Mouse (Mus musculus) MEL (cell line): ENCODE results near the gene Raly. TPM values are rescaled to one million over a fixed set of nuclear protein-coding genes. Genes with fewer than 3 reads are reported as not detected.

Experiments used
- DNase-seq: peaks from one replicate; pipeline ENCODE4 v3.0.0; 2011; ENCODE audit warnings: low read depth, low spot score
- H3K27ac ChIP-seq: 2 replicates; pipeline ENCODE4 v1.5.1; 2012; ENCODE audit warnings: low read depth, mild to moderate bottlenecking, control low read depth, low read length, moderate library complexity; ENCODE audit not compliant: control insufficient read depth
- H3K27me3 ChIP-seq, 2 experiments: fragments of 150-350 bp in 1 of 2; sonication (generic) in 1 of 2; 2 replicates each; pipeline ENCODE4 v1.6.1; 2012; ENCODE audit warnings: low read length in 2 of 2, mild to moderate bottlenecking in 2 of 2, improper control_type of control experiment in 1 of 2, moderate library complexity in 1 of 2; ENCODE audit not compliant: insufficient read depth in 2 of 2, control insufficient read depth in 1 of 2
- H3K36me3 ChIP-seq, 2 experiments: 2 replicates each; pipeline ENCODE4 v1.6.1; 2012 to 2014; ENCODE audit warnings: low read length in 2 of 2, improper control_type of control experiment in 1 of 2, inconsistent platforms in 1 of 2, mild to moderate bottlenecking in 1 of 2; ENCODE audit not compliant: insufficient read depth in 2 of 2, control insufficient read depth in 1 of 2
- H3K4me1 ChIP-seq, 2 experiments: fragments of 150-350 bp in 1 of 2; sonication (generic) in 1 of 2; 2 replicates each; pipeline ENCODE4 v1.6.1; 2012; ENCODE audit warnings: low read length in 2 of 2, improper control_type of control experiment in 1 of 2, mild to moderate bottlenecking in 1 of 2; ENCODE audit not compliant: insufficient read depth in 2 of 2, control insufficient read depth in 1 of 2
- H3K4me3 ChIP-seq, 2 experiments: fragments of 150-350 bp in 1 of 2; sonication (generic) in 1 of 2; 2 replicates each; pipeline ENCODE4 v1.5.1; 2012; ENCODE audit warnings: low read depth in 2 of 2, low read length in 2 of 2, mild to moderate bottlenecking in 2 of 2, moderate library complexity in 2 of 2, control low read depth in 1 of 2, improper control_type of control experiment in 1 of 2; ENCODE audit not compliant: control insufficient read depth in 1 of 2, insufficient read depth in 1 of 2
- H3K79me2 ChIP-seq: 2 replicates; pipeline ENCODE4 v1.6.1; 2012; ENCODE audit warnings: mild to moderate bottlenecking, low read length, moderate library complexity; ENCODE audit not compliant: control insufficient read depth, poor library complexity, insufficient read depth
- H3K9ac ChIP-seq: 2 replicates; pipeline ENCODE4 v1.6.1; 2012; ENCODE audit warnings: low read depth, mild to moderate bottlenecking, control low read depth, low read length, moderate library complexity; ENCODE audit not compliant: control insufficient read depth, poor library complexity, severe bottlenecking
- H3K9me3 ChIP-seq: fragments of 150-350 bp; sonication (generic); replicated peaks from 2 replicates; pipeline ENCODE4 v1.6.1; 2012; ENCODE audit warnings: mild to moderate bottlenecking, low read length, improper control_type of control experiment, moderate library complexity; ENCODE audit not compliant: insufficient read depth
- BHLHE40 ChIP-seq: IDR thresholded peaks from 2 replicates; pipeline ENCODE4 v1.6.1; 2012; ENCODE audit warnings: low read depth, mild to moderate bottlenecking, inconsistent platforms, low read length, improper control_type of control experiment, borderline replicate concordance
- CHD2 ChIP-seq: IDR thresholded peaks from 2 replicates; pipeline ENCODE4 v1.6.1; 2011; ENCODE audit warnings: low read length, improper control_type of control experiment
- E2F4 ChIP-seq: IDR thresholded peaks from 2 replicates; pipeline ENCODE4 v1.6.1; 2011; ENCODE audit warnings: low read depth, low read length, improper control_type of control experiment, borderline replicate concordance
- ELF1 ChIP-seq: IDR thresholded peaks from 2 replicates; pipeline ENCODE4 v1.6.1; 2014; ENCODE audit warnings: low read depth, mild to moderate bottlenecking, inconsistent platforms, low read length, improper control_type of control experiment, moderate library complexity
- EP300 ChIP-seq, 2 experiments: IDR thresholded peaks; 2 replicates each; pipeline ENCODE4 v1.6.1; 2011; ENCODE audit warnings: improper control_type of control experiment in 2 of 2, low read length in 2 of 2, low read depth in 1 of 2, mild to moderate bottlenecking in 1 of 2
- GABPA ChIP-seq: IDR thresholded peaks from 2 replicates; pipeline ENCODE4 v1.6.1; 2012; ENCODE audit warnings: low read depth, mild to moderate bottlenecking, inconsistent platforms, low read length, improper control_type of control experiment, moderate library complexity
- GATA1 ChIP-seq: IDR thresholded peaks from 2 replicates; pipeline ENCODE4 v1.6.1; 2011; ENCODE audit warnings: low read depth, low read length, improper control_type of control experiment
- JUND ChIP-seq: IDR thresholded peaks from 2 replicates; pipeline ENCODE4 v1.6.1; 2011; ENCODE audit warnings: low read depth, mild to moderate bottlenecking, improper control_type of control experiment, low read length
- KAT2A ChIP-seq: conservative IDR thresholded peaks from 2 replicates; pipeline ENCODE4 v1.6.1; 2012; ENCODE audit warnings: low read depth, low read length, improper control_type of control experiment, inconsistent platforms
- MAFK ChIP-seq: IDR thresholded peaks from 2 replicates; pipeline ENCODE4 v1.6.1; 2011; ENCODE audit warnings: low read depth, mild to moderate bottlenecking, low read length, improper control_type of control experiment, borderline replicate concordance
- MAX ChIP-seq: IDR thresholded peaks from 2 replicates; pipeline ENCODE4 v1.6.1; 2011; ENCODE audit warnings: low read length, improper control_type of control experiment
- MEF2A ChIP-seq: IDR thresholded peaks from 2 replicates; pipeline ENCODE4 v1.6.1; 2014; ENCODE audit warnings: low read depth, mild to moderate bottlenecking, inconsistent platforms, low read length, improper control_type of control experiment; ENCODE audit not compliant: poor library complexity, insufficient replicate concordance, severe bottlenecking; ENCODE audit errors: extremely low read depth
- MYC ChIP-seq: IDR thresholded peaks from 2 replicates; pipeline ENCODE4 v1.6.1; 2011; ENCODE audit warnings: low read depth, mild to moderate bottlenecking, low read length, improper control_type of control experiment, moderate library complexity
- NELFE ChIP-seq: IDR thresholded peaks from 2 replicates; pipeline ENCODE4 v1.6.1; 2011; ENCODE audit warnings: low read depth, low read length, improper control_type of control experiment
- NRF1 ChIP-seq: IDR thresholded peaks from 2 replicates; pipeline ENCODE4 v1.6.1; 2014; ENCODE audit warnings: low read depth, mild to moderate bottlenecking, inconsistent platforms, low read length, improper control_type of control experiment, moderate library complexity; ENCODE audit not compliant: poor library complexity, insufficient read depth, severe bottlenecking
- POLR2AphosphoS5 ChIP-seq: IDR thresholded peaks from 2 replicates; pipeline ENCODE4 v1.6.1; 2012; ENCODE audit warnings: low read depth, borderline replicate concordance, mild to moderate bottlenecking, inconsistent platforms, low read length, moderate library complexity, mixed read lengths
- RCOR1 ChIP-seq: IDR thresholded peaks from 2 replicates; pipeline ENCODE4 v1.6.1; 2012; ENCODE audit warnings: low read depth, mild to moderate bottlenecking, inconsistent platforms, low read length, improper control_type of control experiment
- SMC3 ChIP-seq: IDR thresholded peaks from 2 replicates; pipeline ENCODE4 v1.6.1; 2011; ENCODE audit warnings: low read depth, low read length, improper control_type of control experiment
- TBP ChIP-seq: IDR thresholded peaks from 2 replicates; pipeline ENCODE4 v1.8.0; 2011; ENCODE audit warnings: low read depth, low read length, improper control_type of control experiment
- TCF12 ChIP-seq: IDR thresholded peaks from 2 replicates; pipeline ENCODE4 v1.6.1; 2014; ENCODE audit warnings: low read depth, mild to moderate bottlenecking, inconsistent platforms, low read length, improper control_type of control experiment, moderate library complexity
- UBTF ChIP-seq: IDR thresholded peaks from 2 replicates; pipeline ENCODE4 v1.6.1; 2012; ENCODE audit warnings: low read depth, mild to moderate bottlenecking, inconsistent platforms, low read length, improper control_type of control experiment, moderate library complexity, borderline replicate concordance; ENCODE audit not compliant: insufficient read depth
- USF2 ChIP-seq, 2 experiments: IDR thresholded peaks; 2 replicates each; pipeline ENCODE4 v1.6.1; 2011 to 2012; ENCODE audit warnings: improper control_type of control experiment in 2 of 2, low read length in 2 of 2, borderline replicate concordance in 1 of 2, inconsistent platforms in 1 of 2, low read depth in 1 of 2, mild to moderate bottlenecking in 1 of 2; ENCODE audit not compliant: insufficient read depth in 1 of 2
- ZNF384 ChIP-seq: IDR thresholded peaks from 2 replicates; pipeline ENCODE4 v1.6.1; 2012; ENCODE audit warnings: low read depth, mild to moderate bottlenecking, inconsistent platforms, low read length, improper control_type of control experiment
- polyA plus RNA-seq, 2 experiments: library from polyadenylated mRNA; stranded (reverse) in 1 of 2; unstranded in 1 of 2; fragments of >175 nt in 1 of 2; fragments of >200 nt in 1 of 2; gene quantifications; 2 replicates each; pipeline versions ENCODE4 v1.2.1 to v1.2.4; 2012; ENCODE audit warnings: low replicate concordance in 2 of 2, low read depth in 1 of 2; ENCODE audit not compliant: insufficient read length in 2 of 2, insufficient read depth in 1 of 2, missing spikeins in 1 of 2
- total RNA-seq: library from RNA; depleted of rRNA; stranded (reverse); fragments of 300-350 nt; gene quantifications from 2 replicates; pipeline ENCODE4 v1.2.3, GENCODE M21; 2012

The Raly gene
- total and polyA plus RNA-seq, 3 experiments: 214 to 407 TPM; not detected in 1

DNA sequence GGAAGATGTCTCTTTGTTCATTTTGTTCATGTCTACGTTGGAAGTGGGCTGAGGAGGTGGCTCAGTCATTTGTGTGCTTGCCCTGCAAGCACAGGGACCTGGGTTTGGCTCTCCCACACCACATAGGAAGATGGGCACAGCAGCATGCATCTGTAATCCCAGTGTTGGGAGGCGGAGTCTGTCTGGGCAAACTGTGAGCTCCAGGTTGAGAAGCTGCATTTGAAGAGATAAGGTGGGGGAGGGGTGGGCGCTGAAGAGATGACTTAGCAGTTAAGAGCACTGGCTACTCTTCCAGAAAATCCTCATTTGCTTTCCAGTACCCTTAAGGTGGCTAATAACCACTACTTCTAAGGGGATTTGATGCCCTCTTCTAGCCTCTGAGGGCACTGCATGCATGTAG is 4.7 kb upstream of the Raly start (continued):
- TF ChIP-seq GATA1 (peak; percentile 71), EP300 (IDR thresholded peaks at IDR 0.05; ENCODE audit: low read depth in 1 of 2, low read length in 2 of 2) (peak; percentile 29 to 78; a peak in 3 of 4 replicates), ELF1 (no peak), BHLHE40 (no peak), JUND (no peak), TCF12 (peak; percentile 65), MAFK (no peak), E2F4 (no peak), KAT2A (no peak), MEF2A (no peak), UBTF (no peak), CHD2 (peak; percentile 40), POLR2AphosphoS5 (no peak), USF2 (IDR thresholded peaks at IDR 0.05; ENCODE audit: borderline replicate concordance in 1 of 2, insufficient read depth in 1 of 2, low read depth in 1 of 2, low read length in 2 of 2) (no peak), TBP (no peak), ZNF384 (no peak), NELFE (no peak), MYC (no peak), RCOR1 (peak; percentile 50; the same call in 1 of the 2 replicates), GABPA (no peak)

GRCm38 (mm10) chr2:154786776-154787175 is 4.1 kb upstream of the Raly start:
- Histone ChIP-seq H3K9ac (no peak overlapping the region), H3K9me3 (no peaks in the 10 kb centered on the region), H3K27ac (no peak overlapping the region), H3K79me2 (peaks cover 7% of the 10 kb centered on the region), H3K27me3 (no peaks in the 10 kb centered on the region), H3K4me3 (no peak overlapping the region), H3K4me1 (peaks cover 9 to 20% of the 10 kb centered on the region in 2 experiments), H3K36me3 (peaks cover 0 to 18% of the 10 kb centered on the region in 2 experiments; a peak in 2 of 4 replicates)
- DNase-seq: peak; percentile 35
- TF ChIP-seq NRF1 (no peak), SMC3 (no peak), MAX (peak; percentile 45; the same call in 1 of the 2 replicates)
